Mouse (Mus musculus) liver, embryonic 13.5 days (tissue): ENCODE measurements around the gene Lmo4. TPM values are rescaled to one million over a fixed set of nuclear protein-coding genes. Genes with fewer than 3 reads are reported as not detected.
A peak's percentile ranks its signal among the peaks of the same experiment; 100 is the strongest.

Experiments
- ATAC-seq: fragments of 200-750 bp; cut with Nextera tagmentation; 2 replicates; pipeline ENCODE4 v1.8.0; 2017; ENCODE audit warnings: low read depth, mild to moderate bottlenecking, moderate number of reproducible peaks, moderate library complexity
- DNase-seq: peaks from one replicate; pipeline ENCODE4 v3.0.0; 2022
- H3K27ac ChIP-seq: fragments of 300-500 bp; sonication (generic); 2 replicates; pipeline ENCODE4 v1.5.1; 2015; ENCODE audit warnings: moderate library complexity, mild to moderate bottlenecking, inconsistent platforms
- H3K27me3 ChIP-seq: fragments of 300-500 bp; sonication (generic); 2 replicates; pipeline ENCODE4 v1.6.1; 2015; ENCODE audit warnings: mild to moderate bottlenecking, inconsistent platforms
- H3K36me3 ChIP-seq: fragments of 300-500 bp; sonication (generic); 2 replicates; pipeline ENCODE4 v1.6.1; 2015; ENCODE audit warnings: mild to moderate bottlenecking, inconsistent platforms
- H3K4me1 ChIP-seq: fragments of 300-500 bp; sonication (generic); replicated peaks from 2 replicates; pipeline ENCODE4 v1.6.1; 2015; ENCODE audit warnings: inconsistent platforms
- H3K4me2 ChIP-seq: fragments of 300-500 bp; sonication (generic); 2 replicates; pipeline ENCODE4 v1.6.1; 2015; ENCODE audit warnings: inconsistent platforms, mild to moderate bottlenecking, moderate library complexity
- H3K4me3 ChIP-seq: fragments of 300-500 bp; sonication (generic); replicated peaks from 2 replicates; pipeline ENCODE4 v1.5.1; 2015; ENCODE audit warnings: mild to moderate bottlenecking, inconsistent platforms
- H3K9ac ChIP-seq: fragments of 300-500 bp; sonication (generic); 2 replicates; pipeline ENCODE4 v1.6.1; 2015; ENCODE audit warnings: mild to moderate bottlenecking, inconsistent platforms
- H3K9me3 ChIP-seq: fragments of 300-500 bp; sonication (generic); replicated peaks from 2 replicates; pipeline ENCODE4 v1.6.1; 2016; ENCODE audit warnings: inconsistent platforms
- WGBS: fragments of 180-500 bp; shearing (Covaris S2); methylation state at CpG from one replicate; pipeline ENCODE4 v1.1.7; 2015; ENCODE audit not compliant: insufficient replicate concordance; 5-methylcytosine and 5-hydroxymethylcytosine counted together
- polyA plus RNA-seq: library from polyadenylated mRNA; unstranded; fragments of >200 nt; fragmentation: Nextera tagmentation; extraction: Ambion mirVana; gene quantifications from 2 replicates; pipeline ENCODE4 v1.2.1, GENCODE M21; 2015

The Lmo4 gene
- polyA plus RNA-seq, 1 experiment from 2014 or later = 16.7 TPM

GRCm38 (mm10) chr3:144203259-144203987 is 1.6 kb downstream of the Lmo4 start:
- ATAC-seq = no peak
- Histone ChIP-seq H3K4me2 (peak overlapping the region; percentile 96), H3K27ac (peak overlapping the region; percentile 86), H3K4me3 (peak overlapping the region; percentile 78), H3K27me3 (no peaks in the 10 kb centered on the region), H3K36me3 (no peaks in the 10 kb centered on the region), H3K9ac (peak overlapping the region; percentile 84), H3K4me1 (peaks cover 66% of the 10 kb centered on the region), H3K9me3 (no peaks in the 10 kb centered on the region)
- WGBS = under 1% methylated on average over 15 of the region's 15 CpGs
- peak; percentile 35 for DNase-seq

- peak overlapping the region; percentile 78 for H3K4me3 ChIP-seq
- H3K36me3 ChIP-seq = no peaks in the 10 kb centered on the region
- ATAC-seq = no peak
- peaks cover 72% of the 10 kb centered on the region for H3K4me1 ChIP-seq
- peak overlapping the region; percentile 84 for H3K9ac ChIP-seq
- H3K4me2 ChIP-seq = peak overlapping the region; percentile 96
- no peak for DNase-seq
- H3K27ac ChIP-seq = peak overlapping the region; percentile 86
- WGBS = under 1% methylated on average over 14 of the region's 14 CpGs
- H3K27me3 ChIP-seq = no peaks in the 10 kb centered on the region
- H3K9me3 ChIP-seq = no peaks in the 10 kb centered on the region
These were observed 2.3 kb downstream of the Lmo4 start for GRCm38 (mm10) chr3:144202574-144203258.

- ATAC-seq (peak; percentile 75), DNase-seq (peak; percentile 73)
- under 1% methylated on average over 59 of the region's 64 CpGs for WGBS
- H3K36me3 ChIP-seq = no peaks in the 10 kb centered on the region
- H3K27ac ChIP-seq = peak overlapping the region; percentile 86
- peaks cover 78% of the 10 kb centered on the region for H3K4me1 ChIP-seq
- peak overlapping the region; percentile 84 for H3K9ac ChIP-seq
- H3K9me3 ChIP-seq = no peaks in the 10 kb centered on the region
- no peaks in the 10 kb centered on the region for H3K27me3 ChIP-seq
- peak overlapping the region; percentile 96 for H3K4me2 ChIP-seq
- H3K4me3 ChIP-seq = peak overlapping the region; percentile 78
These were observed 3.0 kb downstream of the Lmo4 start for GRCm38 (mm10) chr3:144201794-144202573.

GRCm38 (mm10) chr3:144185327-144186152 is 19.5 kb downstream of the Lmo4 start:
- 70% methylated on average over 13 of the region's 13 CpGs for WGBS
- no peak for ATAC-seq
- H3K27ac ChIP-seq = no peak overlapping the region

GRCm38 (mm10) chr3:144184918-144185317 is 20.1 kb downstream of the Lmo4 start:
- Histone ChIP-seq H3K4me2 (no peak overlapping the region), H3K36me3 (peaks cover 23% of the 10 kb centered on the region), H3K4me1 (no peaks in the 10 kb centered on the region), H3K27me3 (no peaks in the 10 kb centered on the region), H3K27ac (no peak overlapping the region), H3K4me3 (no peak overlapping the region), H3K9me3 (no peaks in the 10 kb centered on the region), H3K9ac (no peak overlapping the region)
- ATAC-seq (no peak), DNase-seq (no peak)
- 80% methylated on average over 4 of the region's 4 CpGs for WGBS

More at GRCm38 (mm10) chr3:144185327-144186152, 19.5 kb downstream of the Lmo4 start:
- Histone ChIP-seq H3K36me3 (peaks cover 29% of the 10 kb centered on the region), H3K9ac (no peak overlapping the region), H3K9me3 (no peaks in the 10 kb centered on the region), H3K27me3 (no peaks in the 10 kb centered on the region), H3K4me2 (no peak overlapping the region), H3K4me3 (no peak overlapping the region), H3K4me1 (no peaks in the 10 kb centered on the region)
- no peak for DNase-seq

- no peak overlapping the region for H3K27ac ChIP-seq
- no peak overlapping the region for H3K4me3 ChIP-seq
- WGBS = 57% methylated on average over 6 of the region's 6 CpGs
- no peaks in the 10 kb centered on the region for H3K27me3 ChIP-seq
- H3K4me2 ChIP-seq = no peak overlapping the region
- H3K36me3 ChIP-seq = peaks cover 2% of the 10 kb centered on the region; the same call in 1 of the 2 replicates
- H3K4me1 ChIP-seq = no peaks in the 10 kb centered on the region
- no peak overlapping the region for H3K9ac ChIP-seq
- DNase-seq (no peak), ATAC-seq (no peak)
- no peaks in the 10 kb centered on the region for H3K9me3 ChIP-seq
These were observed 22.8 kb downstream of the Lmo4 start for GRCm38 (mm10) chr3:144182229-144182628.

GRCm38 (mm10) chr3:144178937-144179336 is 26.1 kb downstream of the Lmo4 start:
- no peak for ATAC-seq
- no peaks in the 10 kb centered on the region for H3K27me3 ChIP-seq
- H3K9ac ChIP-seq = no peak overlapping the region
- H3K4me1 ChIP-seq = no peaks in the 10 kb centered on the region
- no peak overlapping the region for H3K27ac ChIP-seq
- no peaks in the 10 kb centered on the region for H3K36me3 ChIP-seq
- no peak for DNase-seq
- H3K9me3 ChIP-seq = no peaks in the 10 kb centered on the region
- 38% methylated on average over 3 of the region's 3 CpGs for WGBS
- no peak overlapping the region for H3K4me3 ChIP-seq
- H3K4me2 ChIP-seq = no peak overlapping the region

- Histone ChIP-seq H3K4me2 (no peak overlapping the region), H3K9ac (no peak overlapping the region), H3K36me3 (no peaks in the 10 kb centered on the region), H3K27me3 (no peaks in the 10 kb centered on the region), H3K9me3 (no peaks in the 10 kb centered on the region), H3K4me3 (no peak overlapping the region), H3K4me1 (no peaks in the 10 kb centered on the region), H3K27ac (no peak overlapping the region)
- DNase-seq (no peak), ATAC-seq (no peak)
- WGBS = 65% methylated on average over 7 of the region's 7 CpGs
These were observed 31.0 kb downstream of the Lmo4 start for GRCm38 (mm10) chr3:144173866-144174588.

GRCm38 (mm10) chr3:144173138-144173537 is 31.9 kb downstream of the Lmo4 start:
- Histone ChIP-seq H3K36me3 (no peaks in the 10 kb centered on the region), H3K27ac (no peak overlapping the region), H3K4me3 (no peak overlapping the region), H3K27me3 (no peaks in the 10 kb centered on the region), H3K9ac (no peak overlapping the region), H3K4me1 (no peaks in the 10 kb centered on the region), H3K4me2 (no peak overlapping the region), H3K9me3 (no peaks in the 10 kb centered on the region)
- WGBS = 72% methylated on average over 11 of the region's 11 CpGs
- no peak for ATAC-seq
- no peak for DNase-seq

- Histone ChIP-seq H3K4me2 (no peak overlapping the region), H3K9me3 (no peaks in the 10 kb centered on the region), H3K36me3 (no peaks in the 10 kb centered on the region), H3K27me3 (no peaks in the 10 kb centered on the region), H3K9ac (no peak overlapping the region), H3K27ac (no peak overlapping the region), H3K4me3 (no peak overlapping the region), H3K4me1 (no peaks in the 10 kb centered on the region)
- ATAC-seq = no peak
- DNase-seq = no peak
- 40% methylated on average over 2 of the region's 2 CpGs for WGBS
These were observed 33.3 kb downstream of the Lmo4 start for GRCm38 (mm10) chr3:144171749-144172148.
